Mouse (Mus musculus) forebrain, embryonic 10.5 days (tissue): ENCODE measurements at regions not wholly inside any gene's neighbourhood (a gene's known extent, or its start where the extent isn't known, plus 50 kb on each side); places are given as distances from the start of the nearest gene placed in this dataset.
A peak's percentile ranks its signal among the peaks of the same experiment; 100 is the strongest.

Experiments used
- DNase-seq: peaks from one replicate; pipeline ENCODE4 v3.0.0-alpha.2; 2017; ENCODE audit warnings: low spot score; ENCODE audit errors: extremely low spot score
- H3K27ac ChIP-seq: fragments of 300-500 bp; sonication (generic); 2 replicates; pipeline ENCODE4 v1.5.1; 2016; ENCODE audit warnings: mild to moderate bottlenecking
- H3K27me3 ChIP-seq: fragments of 300-500 bp; sonication (generic); 2 replicates; pipeline ENCODE4 v1.6.1; 2016; ENCODE audit warnings: mild to moderate bottlenecking; ENCODE audit not compliant: poor library complexity, severe bottlenecking
- H3K36me3 ChIP-seq: fragments of 300-500 bp; sonication (generic); replicated peaks from 2 replicates; pipeline ENCODE4 v1.6.1; 2016; ENCODE audit warnings: mild to moderate bottlenecking, moderate library complexity
- H3K4me1 ChIP-seq: fragments of 300-500 bp; sonication (generic); 2 replicates; pipeline ENCODE4 v1.6.1; 2016
- H3K4me3 ChIP-seq: fragments of 300-500 bp; sonication (generic); 2 replicates; pipeline ENCODE4 v1.5.1; 2016; ENCODE audit warnings: mild to moderate bottlenecking, moderate library complexity
- H3K9me3 ChIP-seq: fragments of 300-500 bp; sonication (generic); 2 replicates; pipeline ENCODE4 v1.6.1; 2016; ENCODE audit warnings: mild to moderate bottlenecking, moderate library complexity
- WGBS: fragments of 180-500 bp; shearing (Covaris S2); methylation state at CpG from one replicate; pipeline ENCODE4 v1.1.7; 2016; 5-methylcytosine and 5-hydroxymethylcytosine counted together

DNA sequence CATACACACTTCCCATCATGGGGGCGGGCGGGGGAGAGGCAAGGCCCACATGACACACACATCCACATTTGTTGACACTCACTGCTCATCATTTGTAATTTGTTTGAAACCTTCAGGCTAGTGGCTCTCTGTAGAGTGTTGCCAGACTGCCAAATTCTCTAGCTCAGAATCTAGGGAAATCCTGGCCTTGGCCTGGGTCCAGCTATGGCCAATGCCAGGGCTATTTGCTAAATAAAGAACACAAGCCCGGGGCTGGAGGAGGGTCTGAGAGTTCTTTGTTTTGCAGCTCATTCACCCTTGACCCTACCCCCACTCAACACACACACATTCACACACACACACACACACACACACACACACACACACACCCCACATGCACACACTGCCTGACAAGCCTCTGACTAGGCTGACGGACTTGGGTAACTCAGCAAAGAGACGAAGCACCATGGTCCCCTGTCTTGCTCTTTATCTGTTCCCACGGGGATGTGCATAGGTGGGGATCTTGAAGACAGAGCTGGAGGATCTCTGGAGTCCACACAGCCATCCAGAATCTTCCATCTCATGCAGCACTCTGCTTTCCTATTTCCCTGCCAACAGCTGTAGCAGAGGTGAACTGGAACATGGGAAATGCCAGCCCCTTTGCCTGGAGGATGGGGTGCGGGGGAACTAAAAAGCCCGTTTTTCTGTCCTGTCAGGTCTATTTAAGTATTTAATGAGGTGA is 107.1 kb upstream of the Cadm1 start:
- H3K4me3 ChIP-seq: no peak overlapping the region
- no peaks in the 10 kb centered on the region for H3K36me3 ChIP-seq
- no peaks in the 10 kb centered on the region for H3K9me3 ChIP-seq
- H3K4me1 ChIP-seq: peaks cover 39% of the 10 kb centered on the region
- peak overlapping the region; percentile 22; the same call in 1 of the 2 replicates for H3K27ac ChIP-seq
- H3K27me3 ChIP-seq: peaks cover 73% of the 10 kb centered on the region
- no peak for DNase-seq
- WGBS: 74% methylated on average over 8 of the region's 8 CpGs

DNA sequence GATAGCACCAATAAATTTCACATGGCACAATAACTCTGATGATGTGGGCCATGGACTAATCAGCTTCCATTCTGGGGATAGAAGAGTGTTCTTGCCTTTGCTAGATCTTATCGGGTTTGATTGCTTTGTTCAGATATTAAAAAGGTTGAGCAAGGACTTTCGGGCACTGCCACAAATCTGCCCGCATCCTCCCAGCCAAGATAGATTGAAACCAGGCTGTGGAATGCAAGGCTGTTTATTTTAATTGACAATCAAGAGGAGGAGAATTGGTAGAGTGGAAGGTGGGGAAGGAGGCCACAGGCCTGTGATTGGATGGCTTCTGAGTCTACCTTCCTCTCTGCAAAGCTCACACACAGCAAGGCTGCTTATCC is 106.5 kb upstream of the Cadm1 start:
- WGBS: 79% methylated on average over 3 of the region's 3 CpGs

GRCm38 (mm10) chr9:47424191-47424590 is 105.8 kb upstream of the Cadm1 start:
- DNase-seq: no peak
- Histone ChIP-seq H3K27ac (no peak overlapping the region), H3K4me3 (no peak overlapping the region), H3K9me3 (no peaks in the 10 kb centered on the region), H3K4me1 (peaks cover 29% of the 10 kb centered on the region), H3K36me3 (no peaks in the 10 kb centered on the region), H3K27me3 (peaks cover 66% of the 10 kb centered on the region)
- 83% methylated on average over 3 of the region's 3 CpGs for WGBS

More for the DNA sequence above, 106.5 kb upstream of the Cadm1 start:
- H3K27ac ChIP-seq: no peak overlapping the region
- no peak for DNase-seq
- H3K4me1 ChIP-seq: peaks cover 36% of the 10 kb centered on the region
- no peak overlapping the region for H3K4me3 ChIP-seq
- H3K27me3 ChIP-seq: peaks cover 70% of the 10 kb centered on the region
- H3K36me3 ChIP-seq: no peaks in the 10 kb centered on the region
- H3K9me3 ChIP-seq: no peaks in the 10 kb centered on the region

- Histone ChIP-seq H3K27ac (no peak overlapping the region), H3K4me3 (no peak overlapping the region), H3K36me3 (no peaks in the 10 kb centered on the region), H3K4me1 (peaks cover 24% of the 10 kb centered on the region), H3K9me3 (no peaks in the 10 kb centered on the region), H3K27me3 (peaks cover 44% of the 10 kb centered on the region)
- 95% methylated on average over 5 of the region's 5 CpGs for WGBS
- DNase-seq: no peak
Measured at GRCm38 (mm10) chr9:47426712-47427111, 103.3 kb upstream of the Cadm1 start.

GRCm38 (mm10) chr9:47428710-47429341 is 101.1 kb upstream of the Cadm1 start:
- no peak for DNase-seq

GRCm38 (mm10) chr9:47429691-47430090 is 100.3 kb upstream of the Cadm1 start:
- H3K4me3 ChIP-seq: no peak overlapping the region
- peaks cover 3% of the 10 kb centered on the region; the same call in 1 of the 2 replicates for H3K4me1 ChIP-seq
- no peaks in the 10 kb centered on the region for H3K36me3 ChIP-seq
- DNase-seq: no peak
- peaks cover 20% of the 10 kb centered on the region for H3K27me3 ChIP-seq
- WGBS: no CpG with 5 or more reads among the region's 1 CpGs
- no peaks in the 10 kb centered on the region for H3K9me3 ChIP-seq
- H3K27ac ChIP-seq: no peak overlapping the region

More at GRCm38 (mm10) chr9:47428710-47429341, 101.1 kb upstream of the Cadm1 start:
- Histone ChIP-seq H3K9me3 (no peaks in the 10 kb centered on the region), H3K36me3 (no peaks in the 10 kb centered on the region), H3K27ac (no peak overlapping the region), H3K4me3 (no peak overlapping the region), H3K27me3 (peaks cover 25% of the 10 kb centered on the region), H3K4me1 (peaks cover 4% of the 10 kb centered on the region)
- 83% methylated on average over 8 of the region's 8 CpGs for WGBS

- H3K4me1 ChIP-seq: peaks cover 10% of the 10 kb centered on the region; the same call in 1 of the 2 replicates
- H3K27me3 ChIP-seq: peaks cover 15% of the 10 kb centered on the region
- DNase-seq: no peak
- no peaks in the 10 kb centered on the region for H3K9me3 ChIP-seq
- no peak overlapping the region for H3K27ac ChIP-seq
- no peak overlapping the region for H3K4me3 ChIP-seq
- WGBS: 85% methylated on average over 4 of the region's 4 CpGs
- H3K36me3 ChIP-seq: no peaks in the 10 kb centered on the region
Measured at GRCm38 (mm10) chr9:47432715-47433114, 97.3 kb upstream of the Cadm1 start.

DNA sequence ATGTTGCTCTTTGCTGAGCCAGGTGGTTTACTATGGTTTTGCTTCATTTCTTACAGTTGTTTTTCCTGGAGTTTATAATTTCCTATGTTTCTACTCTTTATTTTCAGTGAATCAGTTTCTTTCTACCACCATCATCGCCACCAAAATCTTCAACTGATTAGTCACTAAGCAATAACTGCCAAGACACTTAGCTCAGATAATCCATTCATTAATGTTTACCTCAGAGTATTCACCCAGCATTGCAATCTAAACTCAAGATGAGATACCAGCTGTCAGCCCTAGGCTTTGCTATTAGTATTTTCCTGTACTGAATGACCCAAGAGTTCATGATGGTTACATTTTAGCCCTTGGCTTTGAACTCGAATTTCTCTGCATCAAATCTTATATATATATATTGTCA is 96.8 kb upstream of the Cadm1 start:
- WGBS: 77% methylated on average over 2 of the region's 2 CpGs

GRCm38 (mm10) chr9:47434091-47434490 is 95.9 kb upstream of the Cadm1 start:
- WGBS: 93% methylated on average over 2 of the region's 2 CpGs
- DNase-seq: no peak

More for the DNA sequence above, 96.8 kb upstream of the Cadm1 start:
- Histone ChIP-seq H3K4me1 (peaks cover 10% of the 10 kb centered on the region; the same call in 1 of the 2 replicates), H3K27me3 (peaks cover 15% of the 10 kb centered on the region), H3K27ac (no peak overlapping the region), H3K36me3 (no peaks in the 10 kb centered on the region), H3K4me3 (no peak overlapping the region), H3K9me3 (no peaks in the 10 kb centered on the region)
- no peak for DNase-seq

GRCm38 (mm10) chr9:47438976-47439375 is 91.0 kb upstream of the Cadm1 start:
- Histone ChIP-seq H3K36me3 (no peaks in the 10 kb centered on the region), H3K4me1 (peaks cover 23% of the 10 kb centered on the region), H3K27ac (no peak overlapping the region), H3K27me3 (peaks cover 56% of the 10 kb centered on the region), H3K4me3 (no peak overlapping the region), H3K9me3 (no peaks in the 10 kb centered on the region)
- DNase-seq: no peak
- WGBS: 64% methylated on average over 4 of the region's 4 CpGs

More at GRCm38 (mm10) chr9:47434091-47434490, 95.9 kb upstream of the Cadm1 start:
- Histone ChIP-seq H3K4me1 (peaks cover 10% of the 10 kb centered on the region; the same call in 1 of the 2 replicates), H3K27ac (no peak overlapping the region), H3K9me3 (no peaks in the 10 kb centered on the region), H3K4me3 (no peak overlapping the region), H3K36me3 (no peaks in the 10 kb centered on the region), H3K27me3 (peaks cover 24% of the 10 kb centered on the region)

GRCm38 (mm10) chr9:47439506-47439905 is 90.5 kb upstream of the Cadm1 start:
- 23% methylated on average over 11 of the region's 11 CpGs for WGBS
- Histone ChIP-seq H3K4me3 (peak overlapping the region; percentile 41), H3K9me3 (no peaks in the 10 kb centered on the region), H3K27ac (no peak overlapping the region), H3K36me3 (no peaks in the 10 kb centered on the region), H3K4me1 (peaks cover 26% of the 10 kb centered on the region), H3K27me3 (peaks cover 56% of the 10 kb centered on the region)
- DNase-seq: no peak

DNA sequence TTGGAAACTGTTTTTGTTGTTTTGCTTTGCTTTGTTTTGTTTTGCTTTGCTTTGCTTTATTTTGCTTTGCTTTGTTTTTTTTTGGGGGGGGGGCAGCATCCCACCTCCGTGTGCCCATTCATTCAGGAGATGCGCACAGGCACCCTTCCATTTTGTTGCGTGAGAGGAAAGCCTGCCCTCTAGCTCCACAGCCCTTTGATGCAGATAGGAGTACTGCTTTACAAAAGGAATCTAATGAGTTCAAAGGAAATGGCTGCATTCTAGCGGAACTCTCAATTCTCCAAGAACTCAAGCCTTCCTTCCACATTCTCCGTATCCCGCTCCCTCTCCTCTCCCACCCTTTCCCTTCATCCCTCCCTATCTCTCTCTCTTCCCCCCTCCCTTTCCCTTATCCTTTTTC is 89.8 kb upstream of the Cadm1 start:
- H3K27ac ChIP-seq: peak overlapping the region; percentile 53; the same call in 1 of the 2 replicates
- 14% methylated on average over 6 of the region's 6 CpGs for WGBS
- H3K9me3 ChIP-seq: no peaks in the 10 kb centered on the region
- H3K4me3 ChIP-seq: peak overlapping the region; percentile 41
- H3K4me1 ChIP-seq: peaks cover 28% of the 10 kb centered on the region
- no peak for DNase-seq
- H3K36me3 ChIP-seq: no peaks in the 10 kb centered on the region
- H3K27me3 ChIP-seq: peaks cover 59% of the 10 kb centered on the region

GRCm38 (mm10) chr9:47441155-47441554 is 88.8 kb upstream of the Cadm1 start:
- Histone ChIP-seq H3K36me3 (no peaks in the 10 kb centered on the region), H3K27me3 (peaks cover 62% of the 10 kb centered on the region), H3K4me1 (peaks cover 24% of the 10 kb centered on the region), H3K4me3 (no peak overlapping the region), H3K27ac (no peak overlapping the region), H3K9me3 (no peaks in the 10 kb centered on the region)
- no peak for DNase-seq
- WGBS: 87% methylated on average over 8 of the region's 8 CpGs
